14 mouse cellular contexts compared by ENCODE assay signal in the genomic region with DNA sequence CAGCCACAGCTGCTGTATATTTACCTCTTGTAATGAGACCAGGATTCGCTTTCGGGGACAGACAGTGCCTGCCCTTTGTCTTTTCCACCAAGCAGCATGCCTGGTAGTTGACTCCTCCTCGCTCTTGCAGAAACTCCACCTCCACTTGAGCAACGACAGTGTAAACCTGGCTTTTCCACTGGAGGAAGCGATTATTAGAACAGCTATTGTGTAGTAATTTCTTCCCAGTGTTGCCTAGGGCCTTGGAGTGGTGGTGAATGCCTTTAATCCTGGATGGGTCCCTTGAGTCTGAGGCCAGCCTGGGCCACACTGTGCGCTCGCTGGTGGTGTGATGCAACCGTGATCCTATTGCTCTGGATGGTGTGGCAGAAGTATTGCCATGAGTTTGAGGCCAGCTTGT.
"Had no signal": no experiment of that assay in that cellular context is flagged by ENCODE, and none has a peak within 500 bp of the region (broad histone marks: within the 10 kb centered on the region; RNA-seq: fewer than 3 reads in every experiment).

No protein-coding gene starts in this region.

- H3K27me3 ChIP-seq: limb, embryonic 12.5 days; lung, embryonic 15.5 days; midbrain, embryonic 12.5 days; neural tube, embryonic 13.5 days had no signal

- H3K9me3 ChIP-seq: limb, embryonic 12.5 days; lung, embryonic 15.5 days; midbrain, embryonic 12.5 days; neural tube, embryonic 13.5 days had no signal

- H3K9ac ChIP-seq: limb, embryonic 12.5 days; liver, embryonic 14.5 days; lung, embryonic 15.5 days; midbrain, embryonic 12.5 days; neural tube, embryonic 13.5 days had no signal

- H3K4me3 ChIP-seq: limb, embryonic 12.5 days; lung, embryonic 15.5 days; midbrain, embryonic 12.5 days; neural tube, embryonic 13.5 days had no signal

- H3K27ac ChIP-seq: limb, embryonic 12.5 days; liver, embryonic 14.5 days; lung, embryonic 15.5 days; midbrain, embryonic 12.5 days; neural tube, embryonic 13.5 days had no signal

- H3K4me2 ChIP-seq: limb, embryonic 12.5 days; lung, embryonic 15.5 days; midbrain, embryonic 12.5 days; neural tube, embryonic 13.5 days had no signal

- H3K4me1 ChIP-seq: limb, embryonic 12.5 days; lung, embryonic 15.5 days; midbrain, embryonic 12.5 days; neural tube, embryonic 13.5 days had no signal

- DNase-seq: kidney, adult 8-10 months; kidney, postnatal 25 days; liver; retina, postnatal 1 day; right cerebral cortex, postnatal 4 days; spleen, adult 18-20 months; thymus, adult 18-20 months; thymus, postnatal 14 days had no signal

- ATAC-seq: midbrain, embryonic 16.5 days had no signal
